Mouse (Mus musculus): Measurements from ENCODE around the gene Bglap3. TPM values are rescaled to one million over a fixed set of nuclear protein-coding genes. Genes with fewer than 3 reads are reported as not detected.
"Not testable (repeated sequence)": the region's sequence is repeated elsewhere in the genome, so short reads cannot be mapped to it uniquely, and the experiment has no call there.

The Bglap3 gene
- polyA plus RNA-seq, 1 experiment from 2014 or later = 0.18 TPM

- not testable (repeated sequence) for H3K9ac ChIP-seq; ATAC-seq (ENCODE audit: low FRiP score); H3K27ac ChIP-seq; H3K4me2 ChIP-seq; H3K4me1 ChIP-seq; H3K36me3 ChIP-seq (replicated peaks); H3K4me3 ChIP-seq (replicated peaks); H3K9me3 ChIP-seq
- WGBS = 88% methylated on average over 7 of the region's 7 CpGs
- H3K27me3 ChIP-seq = peaks cover 23% of the 10 kb centered on the region
These were observed 4.0 kb downstream of the Bglap3 start for GRCm38 (mm10) chr3:88368511-88368910.

GRCm38 (mm10) chr3:88367517-88367916 lies 5.0 kb downstream of the Bglap3 start:
- H3K27me3 ChIP-seq = peaks cover 23% of the 10 kb centered on the region
- H3K36me3 ChIP-seq (replicated peaks); H3K9ac ChIP-seq; H3K27ac ChIP-seq; H3K4me3 ChIP-seq (replicated peaks); H3K4me2 ChIP-seq; H3K4me1 ChIP-seq; H3K9me3 ChIP-seq: not testable (repeated sequence)
- WGBS = 53% methylated on average over 4 of the region's 7 CpGs
- ATAC-seq (ENCODE audit: low FRiP score) = 0 out of 2 replicates have a peak, but pooled peaks have one; percentile 28

GRCm38 (mm10) chr3:88366830-88367428 lies 5.6 kb downstream of the Bglap3 start:
- Histone ChIP-seq H3K27me3 (peaks cover 23% of the 10 kb centered on the region), H3K4me3 (replicated peaks) (peak overlapping the region; percentile 25), H3K4me2 (peak overlapping the region; percentile 44), H3K27ac (peak overlapping the region; percentile 67)
- H3K36me3 ChIP-seq (replicated peaks); H3K4me1 ChIP-seq; H3K9ac ChIP-seq; H3K9me3 ChIP-seq: not testable (repeated sequence)
- WGBS = 2% methylated on average over 21 of the region's 22 CpGs
- ATAC-seq (ENCODE audit: low FRiP score) = peak; percentile 84

- 34% methylated on average over 34 of the region's 34 CpGs for WGBS
- H3K4me2 ChIP-seq = peak overlapping the region; percentile 44
- ATAC-seq (ENCODE audit: low FRiP score) = no peak
These were observed 6.7 kb downstream of the Bglap3 start for GRCm38 (mm10) chr3:88365705-88366361.

GRCm38 (mm10) chr3:88364337-88364736 lies 8.2 kb downstream of the Bglap3 start, which contains the start of gene Paqr6:
TSS of gene Paqr6 (plus strand) at chr3:88364584.
- no peaks in the 10 kb centered on the region for H3K9me3 ChIP-seq
- H3K27ac ChIP-seq = no peak within 1 kb of the TSS
- H3K27me3 ChIP-seq = peaks cover 23% of the 10 kb centered on the region
- 0 out of 2 replicates have a peak within 1 kb of the TSS, but pooled peaks have one; percentile 11 for H3K4me2 ChIP-seq
- no peak within 1 kb of the TSS for H3K4me3 ChIP-seq (replicated peaks)
- H3K4me1 ChIP-seq = peaks cover 10% of the 10 kb centered on the region; the same call in 1 of the 2 replicates
- no peak for ATAC-seq (ENCODE audit: low FRiP score)
- H3K36me3 ChIP-seq (replicated peaks) = peaks cover 34% of the 10 kb centered on the region
- WGBS = 2% methylated on average over 16 of the region's 16 CpGs
- H3K9ac ChIP-seq = no peak within 1 kb of the TSS

More at GRCm38 (mm10) chr3:88365705-88366361, 6.7 kb downstream of the Bglap3 start:
- Histone ChIP-seq H3K4me3 (replicated peaks) (no peak overlapping the region), H3K9me3 (peaks cover 10% of the 10 kb centered on the region), H3K36me3 (replicated peaks) (peaks cover 19% of the 10 kb centered on the region), H3K27me3 (peaks cover 23% of the 10 kb centered on the region), H3K4me1 (peaks cover 4% of the 10 kb centered on the region; the same call in 1 of the 2 replicates), H3K9ac (peak overlapping the region; percentile 9; the same call in 1 of the 2 replicates), H3K27ac (no peak overlapping the region)

GRCm38 (mm10) chr3:88363700-88364099 lies 8.8 kb downstream of the Bglap3 start:
- Histone ChIP-seq H3K4me3 (replicated peaks) (no peak overlapping the region), H3K27ac (no peak overlapping the region), H3K4me1 (peaks cover 10% of the 10 kb centered on the region; the same call in 1 of the 2 replicates), H3K27me3 (peaks cover 23% of the 10 kb centered on the region), H3K9me3 (no peaks in the 10 kb centered on the region), H3K4me2 (no peak overlapping the region), H3K36me3 (replicated peaks) (peaks cover 40% of the 10 kb centered on the region), H3K9ac (no peak overlapping the region)
- no peak for ATAC-seq (ENCODE audit: low FRiP score)
- 53% methylated on average over 4 of the region's 4 CpGs for WGBS

- no peak for ATAC-seq (ENCODE audit: low FRiP score)
- Histone ChIP-seq H3K9me3 (no peaks in the 10 kb centered on the region), H3K9ac (no peak overlapping the region), H3K4me1 (peaks cover 10% of the 10 kb centered on the region; the same call in 1 of the 2 replicates), H3K4me2 (no peak overlapping the region), H3K27ac (no peak overlapping the region), H3K4me3 (replicated peaks) (no peak overlapping the region), H3K27me3 (peaks cover 23% of the 10 kb centered on the region), H3K36me3 (replicated peaks) (peaks cover 58% of the 10 kb centered on the region)
- WGBS = 93% methylated on average over 2 of the region's 2 CpGs
These were observed 10.8 kb downstream of the Bglap3 start for GRCm38 (mm10) chr3:88361612-88362313.

- no peaks in the 10 kb centered on the region for H3K9me3 ChIP-seq
- no peak overlapping the region for H3K4me3 ChIP-seq (replicated peaks)
- H3K36me3 ChIP-seq (replicated peaks) = peaks cover 65% of the 10 kb centered on the region
- H3K4me1 ChIP-seq = peaks cover 9% of the 10 kb centered on the region; the same call in 1 of the 2 replicates
- H3K9ac ChIP-seq = no peak overlapping the region
- no peak overlapping the region for H3K4me2 ChIP-seq
- no peak for ATAC-seq (ENCODE audit: low FRiP score)
- no peak overlapping the region for H3K27ac ChIP-seq
- whole genome bisulfite sequencing = 83% methylated on average over 6 of the region's 6 CpGs
- H3K27me3 ChIP-seq = peaks cover 20% of the 10 kb centered on the region
These were observed 11.4 kb downstream of the Bglap3 start for GRCm38 (mm10) chr3:88361096-88361495.

GRCm38 (mm10) chr3:88359989-88360388 lies 12.6 kb downstream of the Bglap3 start:
- H3K9me3 ChIP-seq = no peaks in the 10 kb centered on the region
- H3K4me1 ChIP-seq = peaks cover 5% of the 10 kb centered on the region; the same call in 1 of the 2 replicates
- H3K36me3 ChIP-seq (replicated peaks) = peaks cover 76% of the 10 kb centered on the region
- WGBS = 71% methylated on average over 3 of the region's 3 CpGs
- no peak overlapping the region for H3K4me2 ChIP-seq
- no peak overlapping the region for H3K27ac ChIP-seq
- H3K4me3 ChIP-seq (replicated peaks) = no peak overlapping the region
- no peak overlapping the region for H3K9ac ChIP-seq
- peaks cover 9% of the 10 kb centered on the region for H3K27me3 ChIP-seq
- ATAC-seq (ENCODE audit: low FRiP score) = no peak

- H3K27ac ChIP-seq = no peak overlapping the region
These were observed 13.0 kb downstream of the Bglap3 start for GRCm38 (mm10) chr3:88359584-88359983.

GRCm38 (mm10) chr3:88354396-88355165 lies 18.0 kb downstream of the Bglap3 start:
- ATAC-seq (ENCODE audit: low FRiP score) = no peak
- no peaks in the 10 kb centered on the region for H3K9me3 ChIP-seq
- no peaks in the 10 kb centered on the region for H3K27me3 ChIP-seq
- H3K4me1 ChIP-seq = 0 out of 2 replicates have a peak, but pooled peaks cover under 1% of the 10 kb centered on the region
- 95% methylated on average over 8 of the region's 8 CpGs for WGBS
- no peak overlapping the region for H3K27ac ChIP-seq
- peaks cover 97% of the 10 kb centered on the region for H3K36me3 ChIP-seq (replicated peaks)
- no peak overlapping the region for H3K4me3 ChIP-seq (replicated peaks)
- H3K4me2 ChIP-seq = no peak overlapping the region
- H3K9ac ChIP-seq = no peak overlapping the region

More at GRCm38 (mm10) chr3:88359584-88359983, 13.0 kb downstream of the Bglap3 start:
- no peaks in the 10 kb centered on the region for H3K9me3 ChIP-seq
- WGBS = 76% methylated on average over 5 of the region's 5 CpGs
- H3K27me3 ChIP-seq = peaks cover 5% of the 10 kb centered on the region; the same call in 1 of the 2 replicates
- H3K4me3 ChIP-seq (replicated peaks) = no peak overlapping the region
- peaks cover 5% of the 10 kb centered on the region; the same call in 1 of the 2 replicates for H3K4me1 ChIP-seq
- H3K4me2 ChIP-seq = no peak overlapping the region
- H3K9ac ChIP-seq = no peak overlapping the region
- peaks cover 80% of the 10 kb centered on the region for H3K36me3 ChIP-seq (replicated peaks)
- ATAC-seq (ENCODE audit: low FRiP score) = no peak
